Mouse (Mus musculus) stomach, postnatal 0 days (tissue): ENCODE data around the gene Ankrd6.

Experiments used
- CTCF ChIP-seq: IDR thresholded peaks from 2 replicates; pipeline ENCODE4 v1.5.1; 2016; ENCODE audit warnings: antibody characterized with exemption, low read depth, mild to moderate bottlenecking, moderate library complexity
- EP300 ChIP-seq: optimal IDR thresholded peaks from 2 replicates; pipeline ENCODE3; 2016; ENCODE audit warnings: antibody characterized with exemption

GRCm38 (mm10) chr4:32853609-32854188 is 96.9 kb downstream of the Ankrd6 start:
- no peak for TF ChIP-seq CTCF
- no peak for TF ChIP-seq EP300
